Mouse (Mus musculus): ENCODE results near the gene Mrpl16.

DNA sequence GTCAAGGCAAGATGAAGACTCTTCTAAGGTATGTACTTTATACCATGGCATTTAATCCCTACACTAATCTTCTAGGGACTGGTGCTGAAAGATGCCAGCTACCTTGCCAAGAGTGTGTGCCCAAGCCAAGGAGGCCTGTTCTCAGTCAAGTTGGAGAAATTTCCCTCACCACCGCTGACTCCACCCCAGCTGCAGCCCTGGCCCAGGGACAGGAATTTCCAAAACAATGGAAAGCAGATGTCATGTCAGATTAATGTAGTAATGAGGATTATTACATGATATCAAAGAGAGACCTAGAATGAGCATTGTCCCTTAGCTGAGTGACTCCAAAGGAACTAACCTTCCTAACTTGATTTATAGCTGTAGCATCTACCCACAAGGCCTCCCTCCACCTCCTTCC, 40.7 kb downstream of the Mrpl16 start:
- no peak for TF ChIP-seq CTCF (IDR thresholded peaks at IDR 0.05; ENCODE audit: low read depth)
- no peak for TF ChIP-seq EP300 (optimal IDR thresholded peaks at IDR 0.05)

Measured in stomach, postnatal 0 days (tissue).